Mouse (Mus musculus): ENCODE measurements around the gene Fam53b.

DNA sequence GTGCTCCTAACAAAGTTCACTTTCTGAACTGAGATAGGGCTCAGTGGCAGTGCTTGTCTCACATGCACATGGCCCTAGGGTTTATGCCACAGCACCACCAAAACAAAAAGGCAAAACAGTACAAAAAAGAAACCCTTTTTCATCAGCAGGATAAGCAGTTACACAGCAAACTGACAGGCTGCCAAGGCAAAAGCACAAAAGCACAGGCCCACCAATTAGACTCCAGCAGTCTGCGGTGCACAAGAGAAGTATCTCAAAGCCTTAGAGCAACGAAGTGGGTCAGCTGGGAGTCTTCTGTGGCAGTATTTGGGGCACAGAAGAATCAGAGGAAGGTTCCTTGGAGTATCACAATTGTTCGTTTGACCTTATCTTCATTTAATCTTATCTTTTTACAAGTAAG is 7.0 kb upstream of the Fam53b start:
- TF ChIP-seq POLR2A (IDR thresholded peaks at IDR 0.05; ENCODE audit: borderline replicate concordance, low read depth, low read length) (no peak), CTCF (IDR thresholded peaks at IDR 0.05; ENCODE audit: low read depth, low read length) (no peak)
